Mouse (Mus musculus): Measurements from ENCODE around the gene Zmynd15.
"Not testable (repeated sequence)": the region's sequence is repeated elsewhere in the genome, so short reads cannot be mapped to it uniquely, and the experiment has no call there.

The Zmynd15 gene

DNA sequence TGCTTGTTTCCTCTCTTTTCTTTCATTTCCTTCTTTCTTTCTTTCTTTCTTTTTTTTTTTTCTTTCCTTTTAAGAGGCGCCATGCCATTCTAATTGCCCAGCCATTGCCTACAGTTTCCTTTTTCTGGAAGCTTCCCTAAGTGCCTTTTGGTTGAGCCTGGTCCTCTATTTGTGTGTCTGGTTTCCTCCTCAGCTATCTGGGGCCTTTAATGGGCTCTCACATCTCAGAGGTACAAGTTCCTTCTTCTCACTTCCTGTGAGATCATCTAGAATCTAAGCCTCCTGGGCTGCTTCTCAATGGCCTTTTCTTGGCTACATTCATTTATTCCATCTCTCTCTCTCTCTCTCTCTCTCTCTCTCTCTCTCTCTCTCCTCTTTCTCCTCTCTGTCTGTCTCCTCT is 11.9 kb upstream of the Zmynd15 start:
- DNase-seq (ENCODE audit: low spot score in 2 of 2), result no peak

GRCm38 (mm10) chr11:70450926-70451325 is 8.3 kb upstream of the Zmynd15 start:
- DNase-seq (ENCODE audit: low spot score in 2 of 2), result no peak

DNA sequence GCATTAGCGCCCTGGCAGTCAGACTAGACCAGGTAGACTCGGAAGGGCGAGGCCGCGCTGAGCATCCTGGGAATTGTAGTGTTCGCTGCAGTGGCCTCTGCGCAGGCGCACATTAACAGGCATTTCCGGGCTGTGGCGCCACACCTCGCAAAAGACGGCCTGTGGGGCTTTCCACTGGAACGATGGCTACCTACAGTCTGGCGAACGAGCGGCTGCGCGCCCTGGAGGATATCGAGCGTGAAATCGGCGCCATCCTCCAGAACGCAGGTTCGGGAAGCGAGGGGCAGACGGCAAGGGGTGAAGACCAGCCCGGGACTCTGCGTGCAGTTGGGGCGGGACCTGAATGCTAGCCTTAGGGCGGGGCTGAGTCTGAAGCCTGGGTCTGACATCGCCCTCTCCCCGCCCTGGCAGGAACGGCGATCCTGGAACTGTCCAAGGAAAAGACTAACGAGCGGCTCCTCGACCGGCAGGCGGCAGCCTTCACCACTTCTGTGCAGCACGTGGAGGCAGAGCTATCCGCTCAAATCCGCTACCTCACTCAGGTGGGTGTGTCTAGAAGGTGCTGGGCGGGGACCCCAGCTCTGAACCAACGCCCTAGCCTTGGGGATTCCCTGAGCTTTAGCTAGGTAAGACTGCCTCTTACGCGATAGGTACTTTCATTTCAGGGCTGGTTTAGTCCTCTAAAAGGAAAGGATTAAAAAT is 7.3 kb upstream of the Zmynd15 start, which contains the start of gene Med11:
Gene Med11 (plus strand): TSS at position 123 of the 702 bp plus-strand sequence.
- DNase-seq (ENCODE audit: low spot score in 2 of 2), result peak; percentile 96

DNA sequence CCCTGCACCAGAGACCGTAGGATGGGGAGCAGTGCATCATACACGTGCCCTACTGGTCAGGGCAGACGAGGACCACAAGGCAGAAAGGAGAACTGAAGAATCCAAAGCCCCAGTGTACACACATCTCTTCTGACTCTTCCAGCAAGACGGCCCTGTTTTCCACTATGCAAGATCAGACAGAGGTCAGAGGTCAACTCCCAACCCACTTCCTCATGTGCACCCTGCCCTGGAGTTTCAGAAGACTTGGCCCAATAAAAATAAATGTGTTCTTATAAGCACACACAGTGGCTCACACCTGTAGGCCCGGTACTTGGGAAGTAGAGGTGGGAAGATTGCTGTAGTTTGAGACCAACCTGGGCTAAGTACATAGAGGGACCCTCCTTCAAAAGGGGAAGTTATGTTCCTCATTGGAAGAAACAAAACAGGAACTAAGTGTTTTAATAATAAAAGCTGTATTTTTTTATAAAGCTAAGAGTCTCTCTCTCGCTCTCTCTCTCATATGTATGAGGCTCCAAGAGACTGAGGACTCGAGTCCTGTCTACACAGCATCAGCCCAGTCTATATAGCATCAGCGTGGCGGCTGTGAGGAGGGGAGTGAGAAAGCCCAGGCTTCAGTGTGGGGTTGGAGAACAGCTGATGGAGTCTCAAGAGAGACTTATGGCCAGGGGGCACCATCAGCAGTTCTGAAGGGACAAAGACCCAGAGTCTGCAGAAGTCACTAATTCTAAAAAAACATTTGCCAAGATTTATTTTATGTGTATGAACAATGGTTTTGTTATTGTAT is 5.8 kb upstream of the Zmynd15 start:
- no peak for DNase-seq (ENCODE audit: low spot score in 2 of 2)

GRCm38 (mm10) chr11:70459601-70460101 is 418 bp downstream of the Zmynd15 start, which contains the start of gene Cxcl16:
Cxcl16 (minus strand) TSS chr11:70459984.
- no peak for DNase-seq (ENCODE audit: low spot score in 2 of 2)

DNA sequence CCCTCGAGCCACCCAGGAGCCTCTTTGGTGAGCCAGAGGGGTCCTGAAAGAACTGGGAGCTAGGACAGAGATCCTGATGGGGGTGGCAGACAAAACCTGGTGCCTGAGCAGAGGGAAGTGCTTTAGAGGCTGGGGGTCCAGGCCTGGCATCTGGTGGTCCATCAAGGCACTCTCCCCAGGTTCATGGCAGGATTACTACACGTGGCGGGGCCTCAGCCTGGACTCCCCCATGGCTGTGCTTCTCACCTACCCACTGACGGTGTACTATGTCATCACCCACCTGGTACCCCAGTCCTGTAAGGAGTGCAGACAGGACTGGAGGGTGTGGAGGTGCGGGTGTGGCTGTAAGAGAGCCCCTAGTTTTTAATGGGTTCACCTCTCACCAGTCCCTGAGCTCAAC is 4.7 kb downstream of the Zmynd15 start:
- no peak for DNase-seq (ENCODE audit: low spot score in 2 of 2)

DNA sequence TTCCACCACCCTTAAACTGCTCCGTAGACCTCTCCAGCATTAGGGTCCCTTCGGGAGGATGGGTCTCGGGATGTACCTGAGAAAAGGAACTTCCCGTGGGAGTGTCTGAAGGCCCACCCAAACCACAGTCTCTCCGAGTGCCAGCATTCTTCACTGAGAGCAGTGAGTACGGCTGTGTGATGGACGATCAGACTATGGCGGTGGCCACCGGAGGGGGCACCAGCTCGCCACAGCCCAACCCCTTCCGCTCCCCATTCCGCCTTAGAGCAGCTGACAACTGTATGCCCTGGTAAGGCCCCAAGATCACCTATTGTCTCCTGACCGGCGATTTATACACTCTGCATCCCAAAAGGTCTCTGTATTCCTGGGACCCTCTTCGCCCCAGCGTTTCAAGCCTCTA is 6.0 kb downstream of the Zmynd15 start:
- no peak for DNase-seq (ENCODE audit: low spot score in 2 of 2)

DNA sequence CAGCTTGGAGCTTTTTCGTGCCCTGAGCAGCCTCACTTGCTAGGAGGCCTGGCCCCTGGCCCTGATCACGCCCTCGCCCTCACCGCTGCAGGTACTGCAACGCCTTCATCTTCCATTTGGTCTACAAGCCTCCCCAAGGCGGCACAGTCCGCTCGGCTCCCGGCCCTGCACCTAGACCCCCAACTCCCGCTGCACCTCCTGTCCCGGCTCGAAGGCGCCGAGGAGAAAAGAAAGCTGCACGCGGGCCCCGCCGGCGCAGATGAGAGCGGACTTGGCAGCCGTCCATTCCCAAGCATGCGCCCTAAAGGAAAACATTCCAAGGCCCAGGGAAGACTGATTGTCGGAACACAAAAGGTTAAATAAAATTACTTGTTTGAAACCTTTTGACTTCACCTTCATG is 6.6 kb downstream of the Zmynd15 start:
- peak in 1 of 2 experiments; percentile 48 for DNase-seq (ENCODE audit: low spot score in 2 of 2)

DNA sequence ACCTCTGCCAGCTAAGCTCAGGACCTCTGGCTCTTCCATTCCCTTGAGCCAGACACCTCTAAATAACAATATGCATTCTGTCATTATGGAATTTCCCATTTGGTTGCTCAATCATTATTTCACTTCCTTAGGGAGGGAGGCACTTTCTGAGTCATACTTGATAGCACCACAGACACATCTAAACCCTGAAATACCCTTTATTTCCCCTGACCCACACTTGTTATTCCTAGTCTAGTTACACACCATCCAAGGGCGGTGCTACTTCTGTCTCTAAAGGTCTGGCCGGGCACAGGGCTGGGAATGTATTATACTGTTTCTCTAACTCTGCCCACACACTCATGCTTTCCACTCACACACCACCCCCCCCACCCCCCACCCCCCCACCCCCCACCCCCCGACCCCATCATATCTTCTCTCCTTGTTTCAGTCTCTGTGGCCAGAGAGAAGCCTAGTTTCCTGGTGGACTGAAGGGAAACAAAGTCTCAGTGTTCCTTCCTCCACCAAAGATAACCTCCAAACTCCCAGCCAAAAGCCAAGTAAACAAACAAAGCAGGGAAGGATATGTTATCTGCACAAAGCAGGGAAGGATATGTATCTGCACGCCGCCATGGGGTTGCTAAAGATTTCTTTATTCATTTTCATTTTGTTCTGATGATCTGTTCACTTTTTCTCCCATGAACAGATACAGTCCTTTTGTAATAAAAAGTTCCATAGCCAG is 8.8 kb downstream of the Zmynd15 start:
- DNase-seq (ENCODE audit: low spot score in 2 of 2), result no peak

GRCm38 (mm10) chr11:70469764-70470163 is 10.5 kb downstream of the Zmynd15 start:
- no peak for DNase-seq (ENCODE audit: low spot score in 2 of 2)

GRCm38 (mm10) chr11:70472716-70473115 is 13.5 kb downstream of the Zmynd15 start:
- no peak for DNase-seq (ENCODE audit: low spot score in 2 of 2)

DNA sequence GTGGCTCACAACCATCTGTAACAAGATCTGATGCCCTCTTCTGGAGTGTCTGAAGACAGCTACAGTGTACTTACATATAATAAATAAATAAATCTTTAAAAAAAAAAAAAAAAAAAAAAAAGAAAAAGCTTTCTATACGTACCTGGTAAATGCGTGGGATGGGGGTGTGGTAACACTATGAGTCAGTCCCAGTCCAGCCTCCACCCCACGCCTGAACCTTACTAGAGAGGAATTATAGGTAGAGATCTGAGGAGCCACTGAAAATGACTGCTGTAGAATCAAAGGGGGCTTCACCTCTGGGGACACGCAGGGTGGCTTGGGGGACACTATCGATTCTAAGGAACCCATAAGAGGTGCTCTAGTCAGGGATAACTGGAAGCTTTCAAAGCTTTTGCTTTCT is 14.1 kb downstream of the Zmynd15 start:
- DNase-seq (ENCODE audit: low spot score in 2 of 2), result not testable (repeated sequence)

GRCm38 (mm10) chr11:70474872-70475534 is 15.8 kb downstream of the Zmynd15 start:
- no peak for DNase-seq (ENCODE audit: low spot score in 2 of 2)

- DNase-seq (ENCODE audit: low spot score in 2 of 2), result no peak
These were observed 26.3 kb downstream of the Zmynd15 start for GRCm38 (mm10) chr11:70485498-70485897.

DNA sequence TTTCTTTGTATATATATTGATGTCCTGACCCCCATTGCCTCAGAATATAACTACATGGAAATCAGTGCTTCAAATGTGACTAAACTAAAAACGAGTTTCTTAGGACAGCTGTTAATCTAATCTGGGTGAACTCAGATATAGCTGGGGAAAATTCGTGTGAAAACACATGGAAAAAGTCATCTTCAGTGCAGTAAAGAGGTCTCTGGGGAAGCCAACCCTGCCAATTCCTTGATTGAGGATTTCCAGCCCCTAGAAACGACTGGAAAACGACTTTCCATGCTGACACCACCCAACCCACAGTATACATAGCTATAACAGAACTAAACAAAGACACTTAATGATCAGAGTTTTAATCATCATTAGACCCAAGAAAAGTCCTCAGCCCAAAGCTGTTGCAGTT is 28.6 kb downstream of the Zmynd15 start:
- no peak for DNase-seq (ENCODE audit: low spot score in 2 of 2)

- DNase-seq (ENCODE audit: low spot score in 2 of 2), result no peak
These were observed 29.9 kb downstream of the Zmynd15 start for GRCm38 (mm10) chr11:70489138-70489537.

DNA sequence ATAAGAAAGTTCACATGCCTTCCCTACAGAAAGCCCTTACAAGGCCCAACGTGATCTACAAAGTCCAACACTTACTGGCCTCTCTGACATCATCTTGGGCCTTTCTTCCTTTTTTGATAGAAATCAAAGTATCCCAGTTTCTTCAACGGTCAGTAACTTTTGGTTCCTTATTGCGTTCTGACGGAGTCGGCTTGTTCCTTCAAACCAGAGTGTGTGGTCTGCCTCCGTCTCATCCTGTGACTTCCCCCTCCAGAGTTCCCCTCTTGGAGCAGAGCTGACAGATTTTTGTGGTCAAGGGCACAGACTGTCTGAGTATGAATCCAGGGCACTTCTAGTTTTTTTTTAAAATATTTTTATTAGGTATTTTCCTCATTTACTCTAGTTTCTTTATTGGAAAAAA is 30.5 kb downstream of the Zmynd15 start:
- DNase-seq (ENCODE audit: low spot score in 2 of 2), result peak; percentile 33 to 39

- no peak for DNase-seq (ENCODE audit: low spot score in 2 of 2)
These were observed 40.6 kb downstream of the Zmynd15 start for GRCm38 (mm10) chr11:70499566-70500475.

GRCm38 (mm10) chr11:70500476-70500812 is 41.2 kb downstream of the Zmynd15 start:
- DNase-seq (ENCODE audit: low spot score in 2 of 2), result no peak

- DNase-seq (ENCODE audit: low spot score in 2 of 2), result no peak
These were observed 42.8 kb downstream of the Zmynd15 start for GRCm38 (mm10) chr11:70502018-70502417.

DNA sequence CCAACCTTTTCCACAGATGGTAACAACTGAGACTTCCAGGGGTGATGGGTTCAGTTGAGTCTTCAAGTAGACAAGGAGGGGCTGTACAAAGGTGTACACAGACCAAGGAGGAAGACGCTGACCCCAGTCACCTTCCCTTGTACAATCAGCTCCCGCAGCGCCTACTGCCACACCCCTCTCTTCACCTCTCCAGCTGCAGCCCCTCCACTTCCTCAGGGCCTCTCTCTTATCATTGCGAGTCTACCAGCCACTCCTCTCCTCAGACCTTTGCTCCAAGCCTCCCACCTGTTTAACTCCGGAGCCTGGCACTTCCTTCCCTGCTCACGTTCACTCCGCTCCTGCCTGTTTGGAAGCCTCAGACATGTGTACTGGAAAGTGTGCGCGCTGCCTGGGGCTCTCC is 45.7 kb downstream of the Zmynd15 start, which contains the start of gene Tm4sf5:
Gene Tm4sf5 (plus strand): TSS at position 275 of the 400 bp plus-strand sequence.
- DNase-seq (ENCODE audit: low spot score in 2 of 2), result no peak

Measured in right cerebral cortex, postnatal 10 days (tissue).